Mouse (Mus musculus) fat pad, adult 2 months (tissue): ENCODE data around the gene Plcxd2.
A peak's percentile ranks its signal among the peaks of the same experiment; 100 is the strongest.

Experiments used
- DNase-seq: peaks from one replicate; pipeline ENCODE4 v3.0.0-alpha.2; 2011; ENCODE audit warnings: low read depth, low spot score; ENCODE audit errors: extremely low read depth

Gene Plcxd2

GRCm38 (mm10) chr16:46010153-46010905, at the start of gene Plcxd2:
Plcxd2 (minus strand) TSS chr16:46010218.
- peak; percentile 43 for DNase-seq

- no peak for DNase-seq
Observed at GRCm38 (mm10) chr16:46046906-46047305, 36.9 kb upstream of the Plcxd2 start.

- no peak for DNase-seq
Observed at GRCm38 (mm10) chr16:46036261-46036660, 26.2 kb upstream of the Plcxd2 start.

- DNase-seq = no peak
Observed at GRCm38 (mm10) chr16:46033896-46034295, 23.9 kb upstream of the Plcxd2 start.

GRCm38 (mm10) chr16:46022958-46023491, 13.0 kb upstream of the Plcxd2 start:
- no peak for DNase-seq

- no peak for DNase-seq
Observed at GRCm38 (mm10) chr16:46022189-46022928, 12.3 kb upstream of the Plcxd2 start.

- no peak for DNase-seq
Observed at GRCm38 (mm10) chr16:46021302-46021701, 11.3 kb upstream of the Plcxd2 start.

- DNase-seq = no peak
Observed at GRCm38 (mm10) chr16:46020396-46020795, 10.4 kb upstream of the Plcxd2 start.

GRCm38 (mm10) chr16:46019799-46020198, 9.8 kb upstream of the Plcxd2 start:
- DNase-seq = no peak

GRCm38 (mm10) chr16:46019359-46019758, 9.3 kb upstream of the Plcxd2 start:
- DNase-seq = no peak

- DNase-seq = no peak
Observed at GRCm38 (mm10) chr16:46011696-46012095, 1.7 kb upstream of the Plcxd2 start.

GRCm38 (mm10) chr16:46010906-46011220, 845 bp upstream of the Plcxd2 start:
- no peak for DNase-seq

- no peak for DNase-seq
Observed at GRCm38 (mm10) chr16:46009717-46010116, 301 bp downstream of the Plcxd2 start.

GRCm38 (mm10) chr16:46008766-46009165, 1.3 kb downstream of the Plcxd2 start:
- DNase-seq = no peak

- peak; percentile 23 for DNase-seq
Observed at GRCm38 (mm10) chr16:46008036-46008605, 1.9 kb downstream of the Plcxd2 start.

- no peak for DNase-seq
Observed at GRCm38 (mm10) chr16:46006261-46006660, 3.8 kb downstream of the Plcxd2 start.

- no peak for DNase-seq
Observed at GRCm38 (mm10) chr16:46001550-46002166, 8.4 kb downstream of the Plcxd2 start.

- no peak for DNase-seq
Observed at GRCm38 (mm10) chr16:46000976-46001375, 9.0 kb downstream of the Plcxd2 start.

- no peak for DNase-seq
Observed at GRCm38 (mm10) chr16:45999374-46000191, 10.4 kb downstream of the Plcxd2 start.

GRCm38 (mm10) chr16:45998231-45998630, 11.8 kb downstream of the Plcxd2 start:
- DNase-seq = no peak
